1 mouse cellular context compared by ENCODE assay signal in the genomic region with DNA sequence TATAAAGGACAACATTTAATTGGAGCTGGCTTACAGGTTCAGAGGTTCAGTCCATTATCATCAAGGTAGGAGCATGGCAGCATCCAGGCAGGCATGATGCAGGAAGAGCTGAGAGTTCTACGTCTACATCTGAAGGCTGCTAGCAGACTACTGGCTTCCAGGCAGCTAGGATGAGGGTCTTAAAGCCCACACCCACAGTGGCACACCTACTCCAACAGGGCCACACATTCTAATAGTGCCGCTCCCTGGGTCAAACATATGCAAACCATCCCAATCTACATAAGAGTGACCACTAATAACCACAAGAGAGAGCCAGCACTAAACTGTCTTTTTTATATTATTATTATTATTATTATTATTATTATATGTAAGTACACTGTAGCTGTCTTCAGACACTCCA. TPM values are rescaled to one million over a fixed set of nuclear protein-coding genes. Genes with fewer than 3 reads are reported as not detected.
"Had no signal": no experiment of that assay in that cellular context is flagged by ENCODE, and none has a peak within 500 bp of the region (broad histone marks: within the 10 kb centered on the region; RNA-seq: fewer than 3 reads in every experiment).

No protein-coding gene starts in this region.

RNA-seq across cellular contexts. Expression of a gene that starts 11.0 kb away (rescaled TPM):
- polyA plus RNA-seq: erythroblast, embryonic 14.5 days had no signal
